Mouse (Mus musculus) testis, postnatal 10 days (tissue): ENCODE results near the gene Mdga1.

Experiments
- DNase-seq: peaks from one replicate; pipeline ENCODE4 v3.0.0; 2021; ENCODE audit warnings: low spot score

Mdga1 gene

GRCm38 (mm10) chr17:29886655-29887251 lies 83.1 kb downstream of the Mdga1 start:
- peak; percentile 58 for DNase-seq

GRCm38 (mm10) chr17:29886061-29886460 lies 83.8 kb downstream of the Mdga1 start:
- DNase-seq: peak; percentile 70

- DNase-seq: no peak
Observed at GRCm38 (mm10) chr17:29884596-29884995, 85.3 kb downstream of the Mdga1 start.

GRCm38 (mm10) chr17:29883351-29883750 lies 86.5 kb downstream of the Mdga1 start:
- no peak for DNase-seq

- peak; percentile 87 for DNase-seq
Observed at GRCm38 (mm10) chr17:29882885-29883284, 87.0 kb downstream of the Mdga1 start.

GRCm38 (mm10) chr17:29880251-29880650 lies 89.6 kb downstream of the Mdga1 start:
- no peak for DNase-seq

GRCm38 (mm10) chr17:29878990-29879389 lies 90.9 kb downstream of the Mdga1 start:
- no peak for DNase-seq

- DNase-seq: no peak
Observed at GRCm38 (mm10) chr17:29874082-29874679, 95.7 kb downstream of the Mdga1 start.

- DNase-seq: no peak
Observed at GRCm38 (mm10) chr17:29873580-29874015, 96.3 kb downstream of the Mdga1 start.

- no peak for DNase-seq
Observed at GRCm38 (mm10) chr17:29870316-29870715, 99.6 kb downstream of the Mdga1 start.

- no peak for DNase-seq
Observed at GRCm38 (mm10) chr17:29865914-29866313, 104.0 kb downstream of the Mdga1 start.

- DNase-seq: no peak
Observed at GRCm38 (mm10) chr17:29864440-29864839, 105.4 kb downstream of the Mdga1 start.

- DNase-seq: no peak
Observed at GRCm38 (mm10) chr17:29859788-29860283, 110.1 kb downstream of the Mdga1 start.

GRCm38 (mm10) chr17:29858764-29859163 lies 111.1 kb downstream of the Mdga1 start:
- DNase-seq: peak; percentile 66

- no peak for DNase-seq
Observed at GRCm38 (mm10) chr17:29855702-29856580, 113.9 kb downstream of the Mdga1 start.

- no peak for DNase-seq
Observed at GRCm38 (mm10) chr17:29854835-29855234, 115.1 kb downstream of the Mdga1 start.

- DNase-seq: no peak
Observed at GRCm38 (mm10) chr17:29854388-29854787, 115.5 kb downstream of the Mdga1 start.

GRCm38 (mm10) chr17:29852846-29853486 lies 116.9 kb downstream of the Mdga1 start:
- DNase-seq: no peak

- DNase-seq: no peak
Observed at GRCm38 (mm10) chr17:29849436-29849797, 120.5 kb downstream of the Mdga1 start.

GRCm38 (mm10) chr17:29848793-29849435 lies 121.0 kb downstream of the Mdga1 start:
- DNase-seq: peak; percentile 80

GRCm38 (mm10) chr17:29847291-29847690 lies 122.6 kb downstream of the Mdga1 start:
- DNase-seq: no peak

GRCm38 (mm10) chr17:29846284-29846683 lies 123.6 kb downstream of the Mdga1 start:
- no peak for DNase-seq
